8 mouse cellular contexts compared by ENCODE assay signal in genomic region chr19:16781406-16782019, GRCm38 (mm10). TPM values are rescaled to one million over a fixed set of nuclear protein-coding genes. Genes with fewer than 3 reads are reported as not detected.
DNase-seq lines count a peak whose midpoint lies in the region; ATAC-seq and TF ChIP-seq lines count a peak whose summit lies in the region.

No protein-coding gene starts in this region.

- H3K27me3 ChIP-seq in heart, embryonic 13.5 days (replicated peaks), result peaks cover 9% of the 10 kb centered on the region; the same call in 1 of the 2 replicates
- peaks cover 6% of the 10 kb centered on the region for H3K27me3 ChIP-seq in hindbrain, embryonic 11.5 days (ENCODE audit: control insufficient read depth, insufficient read depth, low read length)

- peak overlapping the region; percentile 78 for H3K9ac ChIP-seq in heart, embryonic 13.5 days
- H3K9ac ChIP-seq in hindbrain, embryonic 11.5 days (ENCODE audit: low read depth, low read length), result peak overlapping the region; percentile 27; the same call in 1 of the 2 replicates

- no peaks in the 10 kb centered on the region for H3K36me3 ChIP-seq in heart, embryonic 13.5 days
- no peaks in the 10 kb centered on the region for H3K36me3 ChIP-seq in hindbrain, embryonic 11.5 days (ENCODE audit: control insufficient read depth, insufficient read depth, low read length)

- TF ChIP-seq POLR2A in bone marrow, adult 2 months (IDR thresholded peaks at IDR 0.05; ENCODE audit: borderline replicate concordance, control insufficient read depth, low read depth, low read length), result no peak

- no peaks in the 10 kb centered on the region for H3K9me3 ChIP-seq in heart, embryonic 13.5 days
- no peaks in the 10 kb centered on the region for H3K9me3 ChIP-seq in hindbrain, embryonic 11.5 days (ENCODE audit: control insufficient read depth, low read length)

- peak overlapping the region; percentile 98 for H3K4me2 ChIP-seq in heart, embryonic 13.5 days
- H3K4me2 ChIP-seq in hindbrain, embryonic 11.5 days (replicated peaks; ENCODE audit: low read depth, low read length), result peak overlapping the region; percentile 71

- WGBS in heart, embryonic 13.5 days, result 12% methylated on average over 10 of the region's 10 CpGs
- WGBS in bone marrow, adult 2 months, result 5% methylated on average over 10 of the region's 10 CpGs
- 17% methylated on average over 10 of the region's 10 CpGs for WGBS in hindbrain, embryonic 11.5 days

- TF ChIP-seq CTCF in bone marrow, adult 2 months (IDR thresholded peaks at IDR 0.05; ENCODE audit: control insufficient read depth, insufficient read depth, low read length), result no peak

- H3K27ac ChIP-seq in heart, embryonic 13.5 days (replicated peaks), result peak overlapping the region; percentile 57
- H3K27ac ChIP-seq in bone marrow, adult 2 months (ENCODE audit: control insufficient read depth, insufficient read depth, low read depth, low read length, poor library complexity), result peak overlapping the region; percentile 67
- no peak overlapping the region for H3K27ac ChIP-seq in hindbrain, embryonic 11.5 days (ENCODE audit: low read depth, low read length)

- no peak for DNase-seq in heart, postnatal 10 days
- DNase-seq in hindbrain, embryonic 11.5 days (ENCODE audit: low spot score), result no peak
- no peak for DNase-seq in right cerebral cortex, postnatal 4 days
- no peak for DNase-seq in adrenal gland, adult 2 months
- DNase-seq in frontal cortex, adult 2 months (ENCODE audit: extremely low spot score in 1 of 2, low spot score in 1 of 2), result no peak

- H3K4me1 ChIP-seq in heart, embryonic 13.5 days, result peaks cover 14% of the 10 kb centered on the region
- H3K4me1 ChIP-seq in bone marrow, adult 2 months (ENCODE audit: control insufficient read depth, insufficient read depth, low read length), result no peaks in the 10 kb centered on the region; the same call in 1 of the 2 replicates
- H3K4me1 ChIP-seq in hindbrain, embryonic 11.5 days (replicated peaks; ENCODE audit: control insufficient read depth, insufficient read depth, low read length), result no peaks in the 10 kb centered on the region; the same call in 1 of the 2 replicates

- no peak for ATAC-seq in heart, embryonic 13.5 days (ENCODE audit: extremely low read depth, insufficient number of reproducible peaks, low FRiP score, low TSS enrichment)
- ATAC-seq in hindbrain, embryonic 11.5 days (ENCODE audit: low FRiP score), result no peak; the same call in 1 of the 2 replicates
- peak; percentile 5; the same call in 1 of the 2 replicates for ATAC-seq in megakaryocyte, adult 5-6 weeks (ENCODE audit: poor library complexity, severe bottlenecking)

- H3K4me3 ChIP-seq in heart, embryonic 13.5 days, result peak overlapping the region; percentile 81
- peak overlapping the region; percentile 96 for H3K4me3 ChIP-seq in bone marrow, adult 2 months (replicated peaks; ENCODE audit: control insufficient read depth, low read depth, low read length)
- peak overlapping the region; percentile 72 for H3K4me3 ChIP-seq in hindbrain, embryonic 11.5 days (ENCODE audit: low read depth, low read length)

- intact Hi-C loops in heart, postnatal 10 days (cut with DNase I), result loop anchor here (5.0 kb wide), 1 partner anchor 54 kb away; no protein-coding TSS in a partner anchor

RNA-seq across cellular contexts. Expression of gene Vps13a, which starts 0.8 kb away (rescaled TPM):
- 6.0 and 6.8 TPM in 2 replicates for polyA plus RNA-seq in heart, embryonic 13.5 days (2015; fragmentation: Nextera tagmentation; extraction: Ambion mirVana)
- 10 to 100 TPM; 21.7 to 28.5 TPM for total RNA-seq in heart, postnatal 10 days (2021)
- 20.1 and 25.3 TPM in 2 replicates for polyA plus RNA-seq in bone marrow, adult 2 months (2011; ENCODE audit: insufficient read depth, insufficient read length, low replicate concordance, missing spikeins)
- 10.0 and 15.7 TPM in 2 replicates for polyA plus RNA-seq in hindbrain, embryonic 11.5 days (2014; fragmentation: Nextera tagmentation; extraction: Ambion mirVana)
- 25.9 and 27.4 TPM in 2 replicates for total RNA-seq in megakaryocyte, adult 5-6 weeks (2015)
- total RNA-seq in megakaryocyte, adult 5-6 weeks (2017), result 35.6 and 36.6 TPM in 2 replicates
- total RNA-seq in adrenal gland, adult 2 months (2021), result 10 to 100 TPM; 26.2 to 31.5 TPM
- 0.45 and 0.55 TPM in 2 replicates for polyA plus RNA-seq in adrenal gland, adult 2 months (2012; rRNA removed)
- 35.8 and 41.8 TPM in 2 replicates for polyA plus RNA-seq in frontal cortex, adult 2 months (2012; rRNA removed)
